Mouse (Mus musculus) leukemia stem cell, adult 10-12 weeks (primary cell): ENCODE measurements around the gene Krt34. TPM values are rescaled to one million over a fixed set of nuclear protein-coding genes. Genes with fewer than 3 reads are reported as not detected.

ENCODE experiments used
- polyA plus RNA-seq: library from polyadenylated mRNA; stranded (reverse); fragments of >175 nt; gene quantifications from 2 replicates; pipeline ENCODE4 v1.2.3, GENCODE M21; 2012; ENCODE audit warnings: low replicate concordance

The Krt34 gene
- not detected in 2 replicates for polyA plus RNA-seq

DNA sequence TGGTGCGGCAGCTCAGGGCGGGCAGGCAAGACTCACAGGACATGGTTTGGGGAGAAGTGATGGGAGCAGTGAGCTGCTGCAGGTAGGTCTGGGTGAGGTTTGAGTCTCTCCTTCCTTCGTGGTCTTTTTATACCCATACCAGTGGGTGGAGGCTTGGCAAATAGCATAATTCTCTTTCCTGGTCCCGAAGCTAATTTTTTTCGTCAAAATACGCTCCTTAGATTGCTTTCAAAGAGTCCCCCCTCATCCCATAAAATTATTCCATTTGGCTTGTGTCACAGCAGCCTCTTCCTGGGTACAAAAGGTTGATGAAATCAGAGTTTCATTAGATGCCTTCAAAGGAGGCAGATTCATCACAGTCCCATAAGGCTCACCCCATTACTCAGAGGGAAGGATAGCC is at the start of gene Krt34:
TSS of gene Krt34 (minus strand) at position 101 of the 400 bp plus-strand sequence.

DNA sequence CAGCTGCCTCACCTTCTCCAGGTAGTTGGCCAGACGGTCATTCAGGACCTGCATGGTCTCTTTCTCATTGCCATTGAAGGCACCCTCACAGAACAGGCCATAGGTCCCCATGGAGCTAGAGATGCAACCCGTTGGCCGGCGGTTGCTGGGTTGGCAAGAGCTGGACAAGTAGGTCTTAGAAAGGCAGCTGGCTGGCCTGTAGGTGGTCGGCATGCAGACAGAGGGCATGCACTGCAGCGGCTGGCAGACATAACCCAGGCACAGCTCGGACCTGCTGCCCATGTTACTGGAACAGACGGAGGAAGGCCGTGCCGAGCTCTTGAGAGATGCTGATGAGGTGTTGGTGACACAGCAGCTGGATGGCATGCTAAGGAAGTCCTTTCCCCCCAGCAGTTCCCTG is 46.5 kb upstream of the Krt34 start, which contains the start of gene Krt32:
TSS of gene Krt32 (minus strand) at position 366 of the 400 bp plus-strand sequence.

DNA sequence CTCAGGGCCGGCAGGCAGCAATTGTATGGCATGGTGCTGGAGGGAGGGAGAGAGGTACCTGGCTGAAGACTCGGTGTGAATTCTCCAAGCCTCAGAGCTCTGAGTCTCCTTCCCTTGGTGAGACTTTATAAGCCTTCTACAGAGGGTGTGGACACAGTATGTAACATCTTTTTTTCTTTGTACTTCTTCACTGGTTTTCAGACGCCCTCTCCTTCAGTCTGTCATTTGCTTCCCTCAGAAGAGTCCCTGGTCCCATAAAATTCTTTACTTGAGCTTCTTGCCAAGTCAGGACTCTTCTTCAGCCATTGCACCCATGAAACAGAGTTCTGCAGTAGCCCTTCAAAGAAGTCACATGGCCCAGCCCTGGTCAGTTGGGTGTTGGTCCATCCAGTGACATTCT is 9.1 kb upstream of the Krt34 start, which contains the start of gene Krt31:
TSS of gene Krt31 (minus strand) at position 101 of the 400 bp plus-strand sequence.

DNA sequence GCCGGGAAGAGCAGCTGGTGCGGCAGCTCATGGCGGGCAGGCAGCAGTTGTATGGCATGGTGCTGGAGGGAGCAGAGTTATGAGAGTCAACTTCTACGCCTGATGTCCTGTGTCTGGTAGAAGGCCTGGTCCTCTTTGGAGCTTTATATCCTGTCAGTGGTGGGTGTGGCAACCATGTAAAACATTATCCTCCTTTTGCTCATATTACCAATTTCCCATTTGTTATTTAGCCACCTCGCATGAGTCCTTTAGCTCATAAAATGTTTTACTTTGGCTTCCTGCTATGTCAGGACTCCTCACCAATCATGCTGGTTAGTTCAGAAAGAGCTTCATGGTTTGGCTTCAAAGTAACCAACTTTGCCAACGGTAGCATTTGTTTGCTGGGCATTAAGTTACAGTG is 11.6 kb downstream of the Krt34 start, which contains the start of gene Krt33b:
TSS of gene Krt33b (minus strand) at position 101 of the 400 bp plus-strand sequence.

DNA sequence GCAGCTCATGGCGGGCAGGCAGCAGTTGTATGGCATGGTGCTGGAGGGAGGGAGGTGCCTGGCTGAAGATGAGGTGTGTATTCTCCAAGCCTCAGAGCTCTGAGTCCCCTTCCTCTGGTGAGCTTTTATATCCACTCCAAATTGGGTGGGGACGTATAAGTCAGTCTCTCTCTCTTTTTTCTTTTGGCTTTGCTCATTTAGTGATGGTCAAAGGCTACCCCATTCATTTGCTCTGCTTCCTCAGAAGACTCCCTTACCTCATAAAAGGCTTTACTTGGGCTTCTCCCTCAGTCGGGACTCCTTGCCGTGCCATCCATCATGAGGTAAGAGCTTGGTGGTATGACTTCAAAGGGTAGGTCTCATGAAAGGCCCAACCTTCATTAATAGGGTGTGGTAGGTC is 25.2 kb downstream of the Krt34 start, which contains the start of gene Krt33a:
TSS of gene Krt33a (minus strand) at position 101 of the 400 bp plus-strand sequence.

DNA sequence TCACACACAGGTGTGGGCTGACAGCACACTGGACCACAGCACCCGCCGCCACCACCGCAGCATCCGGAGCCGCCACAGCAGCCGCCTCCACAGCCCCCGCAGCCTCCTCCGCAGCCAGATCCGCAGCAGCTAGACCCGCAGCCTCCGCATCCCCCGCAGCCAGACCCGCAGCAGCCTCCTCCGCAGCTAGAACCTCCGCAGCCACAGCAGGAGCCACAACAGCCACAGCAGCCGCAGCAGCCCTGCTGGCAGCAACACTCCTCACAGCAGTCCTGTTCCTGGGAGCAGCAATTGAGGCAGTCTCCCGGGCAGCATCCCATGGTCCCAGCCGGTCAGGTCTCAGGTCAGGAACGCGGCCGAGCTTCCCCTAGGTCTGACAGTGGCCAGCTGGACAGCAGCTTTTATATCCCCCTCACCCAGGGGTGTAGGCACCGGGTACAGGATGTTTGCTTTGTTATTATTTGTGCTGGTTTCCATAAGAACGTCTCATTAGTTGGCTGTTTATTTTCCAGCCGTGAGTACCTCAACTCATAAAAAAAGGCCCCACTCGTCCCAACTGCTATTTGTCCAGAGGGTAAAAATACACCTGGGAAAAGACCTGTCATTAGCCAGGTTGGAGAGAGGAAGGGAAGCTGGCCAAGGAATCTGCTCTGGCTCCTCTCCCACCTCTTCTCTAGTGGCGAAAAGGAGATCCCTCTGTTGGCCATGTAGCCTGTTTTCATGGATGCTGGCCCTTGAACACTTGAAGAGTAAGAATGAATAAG is 47.6 kb downstream of the Krt34 start, which contains the start of gene Krtap17-1:
TSS of gene Krtap17-1 (minus strand) at position 375 of the 764 bp plus-strand sequence.

Other genes starting within 250 kb of the Krt34 start
- not detected in 2 replicates for gene Gm11596, start 248.1 kb downstream of the Krt34 start, polyA plus RNA-seq
- 0.86 TPM in 1 of 2 replicates, not detected in the other for gene Gm11569, start 242.6 kb downstream of the Krt34 start, polyA plus RNA-seq
- gene Gm11554, start 237.1 kb downstream of the Krt34 start, polyA plus RNA-seq = not detected in 2 replicates
- not detected in 2 replicates for gene Krtap4-13, start 231.7 kb downstream of the Krt34 start, polyA plus RNA-seq
- gene Gm11564, start 225.9 kb downstream of the Krt34 start, polyA plus RNA-seq = not detected in 2 replicates
- gene 2300003K06Rik, start 203.5 kb downstream of the Krt34 start, polyA plus RNA-seq = not detected in 2 replicates
- gene Krtap4-16, start 189.9 kb downstream of the Krt34 start, polyA plus RNA-seq = not detected in 2 replicates
- gene Gm11568, start 183.6 kb downstream of the Krt34 start, polyA plus RNA-seq = not detected in 2 replicates
- not detected in 2 replicates for gene Gm11559, start 177.1 kb downstream of the Krt34 start, polyA plus RNA-seq
- gene Krtap9-1, start 168.2 kb downstream of the Krt34 start, polyA plus RNA-seq = not detected in 2 replicates
- gene Gm11567, start 162.4 kb downstream of the Krt34 start, polyA plus RNA-seq = not detected in 2 replicates
- gene Krtap31-1, start 133.6 kb downstream of the Krt34 start, polyA plus RNA-seq = not detected in 2 replicates
- not detected in 2 replicates for gene Gm11565, start 126.8 kb downstream of the Krt34 start, polyA plus RNA-seq
- gene Krtap31-2, start 105.3 kb downstream of the Krt34 start, polyA plus RNA-seq = not detected in 2 replicates
- not detected in 2 replicates for gene Krtap9-5, start 93.1 kb downstream of the Krt34 start, polyA plus RNA-seq
- gene Krtap29-1, start 62.5 kb downstream of the Krt34 start, polyA plus RNA-seq = not detected in 2 replicates
- gene Krtap16-1, start 55.0 kb downstream of the Krt34 start, polyA plus RNA-seq = not detected in 2 replicates
- not detected in 2 replicates for gene Krtap17-1, start 47.6 kb downstream of the Krt34 start, polyA plus RNA-seq
- not detected in 2 replicates for gene Krt33a, start 25.3 kb downstream of the Krt34 start, polyA plus RNA-seq
- not detected in 2 replicates for gene Krt33b, start 11.7 kb downstream of the Krt34 start, polyA plus RNA-seq
- gene Krt31, start 9.0 kb upstream of the Krt34 start, polyA plus RNA-seq = not detected in 2 replicates
- gene Krt32, start 46.7 kb upstream of the Krt34 start, polyA plus RNA-seq = not detected in 2 replicates
- gene Krt35, start 54.7 kb upstream of the Krt34 start, polyA plus RNA-seq = not detected in 2 replicates
- gene Krt36, start 64.1 kb upstream of the Krt34 start, polyA plus RNA-seq = not detected in 2 replicates
- gene Krt13, start 80.0 kb upstream of the Krt34 start, polyA plus RNA-seq = not detected in 2 replicates
- gene Krt15, start 94.4 kb upstream of the Krt34 start, polyA plus RNA-seq = 0.10 TPM in 1 of 2 replicates, not detected in the other
- 0.15 and 1.7 TPM in 2 replicates for gene Krt19, start 107.1 kb upstream of the Krt34 start, polyA plus RNA-seq
- gene Krt9, start 151.7 kb upstream of the Krt34 start, polyA plus RNA-seq = not detected in 2 replicates
- gene Krt14, start 166.0 kb upstream of the Krt34 start, polyA plus RNA-seq = 0.23 and 0.48 TPM in 2 replicates
- gene Krt16, start 207.3 kb upstream of the Krt34 start, polyA plus RNA-seq = not detected in 2 replicates
- gene Krt17, start 219.5 kb upstream of the Krt34 start, polyA plus RNA-seq = 0.51 TPM in 1 of 2 replicates, not detected in the other
- not detected in 2 replicates for gene Krt42, start 228.3 kb upstream of the Krt34 start, polyA plus RNA-seq